Mouse (Mus musculus) thymus, adult 18-20 months (tissue): ENCODE data around the gene Cep97.

ENCODE experiments used
- DNase-seq, 2 experiments: peaks; one replicate each; pipeline ENCODE4 v3.0.0; 2022; ENCODE audit warnings: mixed read lengths in 2 of 2

The Cep97 gene

GRCm38 (mm10) chr16:55947266-55947665 lies 12.6 kb upstream of the Cep97 start:
- DNase-seq: peak in 1 of 2 experiments; percentile 2

- DNase-seq: no peak
These were observed 6.1 kb upstream of the Cep97 start for GRCm38 (mm10) chr16:55940781-55941180.

- DNase-seq: peak; percentile 31 to 53
These were observed 5.0 kb upstream of the Cep97 start for GRCm38 (mm10) chr16:55939703-55940102.

DNA sequence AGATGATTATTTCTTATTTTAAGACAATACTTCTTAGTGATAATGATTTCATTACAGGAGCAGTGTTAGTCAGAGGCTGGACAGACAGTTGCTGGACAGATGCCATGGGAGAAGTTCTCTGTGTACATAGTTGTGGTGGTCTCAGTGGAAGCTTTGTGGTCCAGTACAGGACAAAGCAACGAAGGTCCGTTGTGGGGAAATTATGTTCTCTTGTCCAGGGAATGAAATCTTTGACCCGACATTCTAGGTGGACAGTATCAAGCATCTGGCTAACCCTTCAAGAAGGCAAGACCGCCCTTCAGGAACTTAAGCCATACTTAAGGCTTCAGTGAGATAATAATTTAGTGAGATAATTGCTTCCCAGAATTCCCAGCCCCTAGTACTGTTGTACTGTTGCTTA lies 4.1 kb upstream of the Cep97 start:
- no peak for DNase-seq

- DNase-seq: peak; percentile 63 to 70
These were observed 843 bp downstream of the Cep97 start for GRCm38 (mm10) chr16:55933681-55934343.

- no peak for DNase-seq
These were observed 10.6 kb downstream of the Cep97 start for GRCm38 (mm10) chr16:55924010-55924409.

GRCm38 (mm10) chr16:55922079-55922478 lies 12.6 kb downstream of the Cep97 start:
- DNase-seq: no peak

- no peak for DNase-seq
These were observed 19.9 kb downstream of the Cep97 start for GRCm38 (mm10) chr16:55914716-55915115.

DNA sequence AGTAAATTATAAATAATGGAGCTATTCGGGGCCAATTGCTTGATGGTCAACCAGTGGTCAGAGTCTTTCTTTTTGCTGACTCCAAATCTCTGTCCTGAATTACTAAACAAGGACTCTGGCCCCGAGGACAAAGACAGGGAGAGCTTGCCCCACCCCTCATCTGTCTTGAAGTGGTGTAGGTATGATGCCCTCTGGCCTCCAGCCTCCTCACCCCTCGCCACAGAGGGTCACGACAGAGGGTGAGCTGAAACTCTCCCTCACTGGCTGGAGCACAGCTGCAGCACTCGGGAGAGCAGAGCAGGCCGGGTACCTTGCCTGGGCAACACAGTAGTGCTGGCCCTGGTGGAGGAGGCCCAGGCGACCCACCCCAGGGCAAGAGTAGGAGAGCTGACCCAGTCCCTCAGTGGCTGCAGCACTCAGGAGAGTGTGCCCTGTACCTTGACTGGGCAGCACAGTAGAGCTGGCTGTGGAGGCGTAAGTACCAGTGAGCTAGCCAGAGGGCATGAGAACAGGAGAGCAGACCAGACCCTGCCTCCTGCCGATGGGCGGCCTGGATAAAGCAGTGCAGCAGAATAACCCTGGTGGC lies 24.4 kb downstream of the Cep97 start:
- DNase-seq: no peak

- no peak for DNase-seq
These were observed 27.6 kb downstream of the Cep97 start for GRCm38 (mm10) chr16:55906928-55907679.

- DNase-seq: no peak
These were observed 29.3 kb downstream of the Cep97 start for GRCm38 (mm10) chr16:55905370-55905769.

GRCm38 (mm10) chr16:55901839-55902756 lies 32.6 kb downstream of the Cep97 start:
- DNase-seq: no peak

GRCm38 (mm10) chr16:55898385-55899002 lies 36.2 kb downstream of the Cep97 start:
- no peak for DNase-seq

- DNase-seq: no peak
These were observed 39.0 kb downstream of the Cep97 start for GRCm38 (mm10) chr16:55895651-55896095.

DNA sequence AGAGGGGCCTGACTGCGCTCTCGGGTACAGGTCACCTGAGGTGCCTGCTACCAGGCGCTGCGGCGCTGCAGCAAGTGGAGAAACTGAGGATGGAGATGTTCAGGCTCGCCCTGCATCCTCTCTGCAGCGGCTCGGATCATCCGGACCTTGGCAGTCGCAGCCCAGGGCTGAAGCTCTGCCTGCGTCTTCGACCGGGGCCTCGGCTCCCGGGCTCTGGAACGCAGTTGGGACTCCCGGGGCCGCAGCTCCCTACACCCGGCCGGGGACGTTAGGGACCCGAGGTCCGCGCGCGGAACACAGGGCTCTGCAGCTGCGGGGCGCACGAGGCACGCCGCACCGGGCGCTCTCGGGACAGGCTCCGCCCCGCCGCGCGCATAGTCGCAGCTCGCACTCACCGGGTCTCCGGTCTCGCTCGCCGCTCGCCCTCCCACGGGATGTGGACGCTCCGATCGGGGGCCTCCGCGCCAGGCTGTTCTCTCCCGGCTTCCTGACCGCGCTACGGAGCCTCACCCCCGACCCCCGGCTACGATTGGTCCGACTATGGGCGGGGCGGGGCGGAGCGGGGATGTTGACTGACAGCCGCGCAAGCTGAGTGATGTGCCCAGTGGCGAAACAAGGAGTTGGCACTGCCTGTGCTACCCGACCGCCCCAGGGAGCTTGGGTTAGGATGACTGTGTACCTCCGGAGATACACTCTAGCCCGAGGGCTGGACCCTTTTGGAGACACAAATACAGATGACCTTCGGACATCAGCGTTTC lies 39.6 kb downstream of the Cep97 start, which contains the start of gene Nxpe3:
Gene Nxpe3, minus strand, starts transcription at position 393 of the 758 bp plus-strand sequence.
- peak; percentile 83 to 88 for DNase-seq

GRCm38 (mm10) chr16:55894536-55894892 lies 40.1 kb downstream of the Cep97 start:
- DNase-seq: peak in 1 of 2 experiments; percentile 31

GRCm38 (mm10) chr16:55893410-55894107 lies 41.1 kb downstream of the Cep97 start:
- no peak for DNase-seq

DNA sequence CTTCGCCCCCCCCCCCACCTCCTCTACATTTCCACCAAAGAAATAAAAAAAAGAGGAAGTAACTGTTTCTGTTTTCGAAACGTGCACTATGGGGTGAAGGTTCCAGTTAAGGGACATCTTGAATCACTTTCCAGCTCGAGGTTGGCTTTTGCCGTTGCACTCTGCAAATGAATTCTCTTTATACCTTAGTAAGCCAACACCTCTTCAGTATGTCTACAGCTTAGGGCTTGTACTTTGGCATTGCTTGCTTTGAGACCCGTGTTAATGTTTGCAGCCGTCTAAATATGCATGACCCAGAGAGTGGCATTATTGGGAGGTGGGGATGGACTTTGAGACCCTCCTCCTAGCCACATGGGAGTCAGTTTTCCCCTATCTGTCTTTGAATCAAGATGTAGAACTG lies 42.2 kb downstream of the Cep97 start:
- no peak for DNase-seq

DNA sequence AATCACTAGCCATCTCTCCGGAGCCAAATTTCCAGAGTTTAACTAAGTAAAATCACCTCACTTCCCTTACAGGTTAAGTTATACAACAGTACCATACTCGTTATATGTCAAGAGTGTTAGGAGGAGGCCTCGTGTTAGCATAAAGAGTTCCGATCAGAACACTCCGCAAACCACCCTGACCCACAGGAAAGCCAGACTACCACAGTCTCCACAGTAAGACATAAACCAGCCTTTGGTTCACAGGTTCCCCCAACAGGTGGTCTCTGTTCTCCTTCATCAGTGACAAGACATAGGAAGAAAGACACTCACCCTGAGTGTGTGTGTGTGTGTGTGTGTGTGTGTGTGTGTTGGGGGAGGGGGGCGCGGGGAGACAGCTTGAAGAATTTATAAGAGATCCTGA lies 43.3 kb downstream of the Cep97 start:
- DNase-seq: peak in 1 of 2 experiments; percentile 30

- no peak for DNase-seq
These were observed 44.1 kb downstream of the Cep97 start for GRCm38 (mm10) chr16:55890346-55891136.
